Mouse (Mus musculus) midbrain, postnatal 0 days (tissue): ENCODE measurements around the gene Pdzph1. TPM values are rescaled to one million over a fixed set of nuclear protein-coding genes. Genes with fewer than 3 reads are reported as not detected.

Source experiments
- ATAC-seq: fragments of 200-750 bp; cut with Nextera tagmentation; 2 replicates; pipeline ENCODE4 v1.8.0; 2017; ENCODE audit warnings: moderate number of reproducible peaks, mild to moderate bottlenecking, moderate TSS enrichment, moderate library complexity; ENCODE audit not compliant: low FRiP score
- DNase-seq: peaks from one replicate; pipeline ENCODE4 v3.0.0-alpha.2; 2015; ENCODE audit warnings: low spot score
- H3K27ac ChIP-seq: fragments of 300-500 bp; sonication (generic); 2 replicates; pipeline ENCODE4 v1.5.1; 2014; ENCODE audit warnings: low read depth, mild to moderate bottlenecking, low read length, mixed read lengths
- H3K27me3 ChIP-seq: fragments of 300-500 bp; sonication (generic); 2 replicates; pipeline ENCODE4 v1.6.1; 2014; ENCODE audit warnings: low read length, control low read depth, mixed read lengths; ENCODE audit not compliant: insufficient read depth
- H3K36me3 ChIP-seq: fragments of 300-500 bp; sonication (generic); 2 replicates; pipeline ENCODE4 v1.6.1; 2014; ENCODE audit warnings: low read length, control low read depth, mixed read lengths; ENCODE audit not compliant: insufficient read depth
- H3K4me1 ChIP-seq: fragments of 300-500 bp; sonication (generic); 2 replicates; pipeline ENCODE4 v1.6.1; 2014; ENCODE audit warnings: mild to moderate bottlenecking, control low read depth, antibody characterized with exemption, low read length, mixed read lengths; ENCODE audit not compliant: insufficient read depth
- H3K4me2 ChIP-seq: fragments of 300-500 bp; sonication (generic); 2 replicates; pipeline ENCODE4 v1.6.1; 2014; ENCODE audit warnings: low read depth, mild to moderate bottlenecking, low read length, mixed read lengths; ENCODE audit not compliant: poor library complexity, severe bottlenecking
- H3K4me3 ChIP-seq: fragments of 300-500 bp; sonication (generic); 2 replicates; pipeline ENCODE4 v1.5.1; 2014; ENCODE audit warnings: low read depth, mild to moderate bottlenecking, low read length, moderate library complexity
- H3K9ac ChIP-seq: fragments of 300-500 bp; sonication (generic); replicated peaks from 2 replicates; pipeline ENCODE4 v1.6.1; 2014; ENCODE audit warnings: mild to moderate bottlenecking, low read length, moderate library complexity, mixed read lengths; ENCODE audit not compliant: poor library complexity, severe bottlenecking
- H3K9me3 ChIP-seq: fragments of 300-500 bp; sonication (generic); 2 replicates; pipeline ENCODE4 v1.6.1; 2016; ENCODE audit warnings: low read length, control low read depth
- CTCF ChIP-seq: IDR thresholded peaks from 2 replicates; pipeline ENCODE4 v1.5.1; 2016; ENCODE audit warnings: antibody characterized with exemption, mild to moderate bottlenecking
- WGBS: fragments of 180-500 bp; shearing (Covaris S2); extraction: QIAGEN DNeasy Blood & Tissue Kit; methylation state at CpG from one replicate; pipeline ENCODE4 v1.1.7; 2014; 5-methylcytosine and 5-hydroxymethylcytosine counted together
- polyA plus RNA-seq: library from polyadenylated mRNA; unstranded; fragments of >200 nt; fragmentation: Nextera tagmentation; extraction: Ambion mirVana; gene quantifications from 2 replicates; pipeline ENCODE4 v1.2.1, GENCODE M21; 2015
- total RNA-seq: library from RNA; depleted of rRNA; stranded (reverse); fragments of >200 nt; gene quantifications from 2 replicates; pipeline ENCODE4 v1.2.3, GENCODE M21; 2014; rRNA removed

Gene Pdzph1
- 2.2 and 4.5 TPM in 2 replicates for total RNA-seq
- polyA plus RNA-seq, result 6.4 and 6.6 TPM in 2 replicates

- Histone ChIP-seq H3K36me3 (no peaks in the 10 kb centered on the region), H3K9ac (no peak within 1 kb of the TSS), H3K27me3 (no peaks in the 10 kb centered on the region), H3K4me3 (no peak within 1 kb of the TSS), H3K9me3 (no peaks in the 10 kb centered on the region), H3K27ac (no peak within 1 kb of the TSS), H3K4me2 (no peak within 1 kb of the TSS), H3K4me1 (no peaks in the 10 kb centered on the region)
- ATAC-seq (no peak), DNase-seq (no peak)
- TF ChIP-seq CTCF, result no peak
- 66% methylated on average over 6 of the region's 6 CpGs for WGBS
These were observed at the start of gene Pdzph1 for GRCm38 (mm10) chr17:58991275-58991674. Gene Pdzph1 (minus strand): TSS chr17:58991375.

- Histone ChIP-seq H3K9ac (no peak overlapping the region), H3K4me2 (no peak overlapping the region), H3K4me1 (no peaks in the 10 kb centered on the region), H3K4me3 (no peak overlapping the region), H3K36me3 (no peaks in the 10 kb centered on the region), H3K27ac (no peak overlapping the region), H3K9me3 (no peaks in the 10 kb centered on the region), H3K27me3 (no peaks in the 10 kb centered on the region)
- DNase-seq (peak; percentile 77), ATAC-seq (no peak)
- TF ChIP-seq CTCF, result peak; percentile 79
- WGBS, result 39% methylated on average over 5 of the region's 5 CpGs
These were observed 48.6 kb upstream of the Pdzph1 start for GRCm38 (mm10) chr17:59039754-59040153.

GRCm38 (mm10) chr17:59033445-59033844 is 42.3 kb upstream of the Pdzph1 start:
- no peaks in the 10 kb centered on the region for H3K4me1 ChIP-seq
- no peaks in the 10 kb centered on the region for H3K27me3 ChIP-seq
- no peak overlapping the region for H3K27ac ChIP-seq
- no peaks in the 10 kb centered on the region for H3K9me3 ChIP-seq
- H3K4me3 ChIP-seq, result no peak overlapping the region
- no peak for DNase-seq
- 97% methylated on average over 3 of the region's 3 CpGs for WGBS
- no peak overlapping the region for H3K9ac ChIP-seq
- no peaks in the 10 kb centered on the region for H3K36me3 ChIP-seq
- TF ChIP-seq CTCF, result no peak
- no peak for ATAC-seq
- H3K4me2 ChIP-seq, result no peak overlapping the region

GRCm38 (mm10) chr17:59026336-59026735 is 35.2 kb upstream of the Pdzph1 start:
- no peaks in the 10 kb centered on the region for H3K4me1 ChIP-seq
- WGBS, result 94% methylated on average over 3 of the region's 3 CpGs
- H3K9me3 ChIP-seq, result no peaks in the 10 kb centered on the region
- H3K36me3 ChIP-seq, result no peaks in the 10 kb centered on the region
- H3K27me3 ChIP-seq, result no peaks in the 10 kb centered on the region
- H3K9ac ChIP-seq, result no peak overlapping the region
- H3K27ac ChIP-seq, result no peak overlapping the region
- H3K4me2 ChIP-seq, result no peak overlapping the region
- ATAC-seq (no peak), DNase-seq (no peak)
- no peak for TF ChIP-seq CTCF
- H3K4me3 ChIP-seq, result no peak overlapping the region

GRCm38 (mm10) chr17:59024502-59024901 is 33.3 kb upstream of the Pdzph1 start:
- H3K9ac ChIP-seq, result no peak overlapping the region
- H3K9me3 ChIP-seq, result no peaks in the 10 kb centered on the region
- no peaks in the 10 kb centered on the region for H3K4me1 ChIP-seq
- no peaks in the 10 kb centered on the region for H3K36me3 ChIP-seq
- no peak for ATAC-seq
- H3K27ac ChIP-seq, result no peak overlapping the region
- WGBS, result 25% methylated on average over 6 of the region's 6 CpGs
- H3K4me3 ChIP-seq, result no peak overlapping the region
- DNase-seq, result no peak
- no peak for TF ChIP-seq CTCF
- H3K27me3 ChIP-seq, result no peaks in the 10 kb centered on the region
- H3K4me2 ChIP-seq, result no peak overlapping the region

- Histone ChIP-seq H3K4me1 (no peaks in the 10 kb centered on the region), H3K9me3 (no peaks in the 10 kb centered on the region), H3K9ac (no peak overlapping the region), H3K4me3 (no peak overlapping the region), H3K4me2 (no peak overlapping the region), H3K36me3 (no peaks in the 10 kb centered on the region), H3K27ac (no peak overlapping the region), H3K27me3 (no peaks in the 10 kb centered on the region)
- ATAC-seq (no peak), DNase-seq (peak; percentile 36)
- TF ChIP-seq CTCF, result no peak
- WGBS, result 18% methylated on average over 5 of the region's 5 CpGs
These were observed 32.8 kb upstream of the Pdzph1 start for GRCm38 (mm10) chr17:59023971-59024370.
